Mouse (Mus musculus) bone marrow, adult 2 months (tissue): Measurements from ENCODE around the gene Crls1.

Source experiments
- CTCF ChIP-seq: fragments of 200-500 bp; IDR thresholded peaks from 2 replicates; pipeline ENCODE4 v1.5.1; 2011; ENCODE audit warnings: low read length, control low read depth; ENCODE audit not compliant: control insufficient read depth, insufficient read depth
- POLR2A ChIP-seq: fragments of 200-500 bp; IDR thresholded peaks from 2 replicates; pipeline ENCODE4 v1.6.1; 2011; ENCODE audit warnings: low read depth, mild to moderate bottlenecking, control low read depth, low read length, borderline replicate concordance; ENCODE audit not compliant: control insufficient read depth

DNA sequence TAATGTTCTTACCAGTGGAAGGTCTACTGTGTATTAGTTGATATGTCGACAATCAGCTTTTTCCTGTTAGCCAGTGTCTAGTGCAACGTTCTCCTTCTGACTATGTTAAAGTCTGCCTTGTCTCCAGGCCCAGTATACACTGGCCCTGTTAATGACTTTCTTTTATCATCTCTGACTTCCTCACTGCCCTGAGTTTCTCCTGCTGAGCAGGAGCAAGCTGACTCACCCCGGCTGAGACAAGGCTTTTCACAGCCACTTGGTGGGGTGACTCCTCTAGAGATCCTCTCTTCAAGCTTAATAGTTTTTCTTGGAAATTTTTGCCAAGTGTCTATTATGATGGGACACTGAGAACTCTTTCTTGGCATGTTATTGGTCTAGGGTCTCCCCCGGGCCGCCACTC lies 9.9 kb downstream of the Crls1 start:
- TF ChIP-seq POLR2A (no peak), CTCF (no peak)
